Mouse (Mus musculus) kidney, adult 9 months (tissue): ENCODE data around the gene Uvrag.

Experiments used
- DNase-seq: peaks from one replicate; pipeline ENCODE4 v3.0.0; 2022

The Uvrag gene

GRCm38 (mm10) chr7:98871882-98872281 is 269.1 kb downstream of the Uvrag start:
- DNase-seq = no peak

DNA sequence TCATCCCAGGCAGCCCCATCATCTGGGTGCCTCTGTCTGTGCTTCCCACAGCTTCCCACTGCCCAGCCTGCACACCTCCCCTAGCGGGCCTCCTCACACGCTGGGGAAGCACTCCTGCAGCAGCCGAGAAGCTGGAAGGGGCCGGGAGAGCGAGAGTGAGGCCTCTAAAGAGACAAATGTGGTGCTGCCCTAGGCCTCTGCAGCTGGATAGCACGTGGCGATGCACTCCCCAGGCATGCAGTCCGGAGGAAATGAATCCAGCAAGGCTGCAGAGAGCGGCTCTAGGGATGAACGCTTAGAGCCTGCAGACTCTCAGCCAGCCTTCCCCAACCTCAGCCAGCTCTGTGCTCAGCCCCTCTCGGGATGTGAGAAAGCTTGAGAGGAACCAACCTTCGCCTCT is 270.1 kb downstream of the Uvrag start:
- no peak for DNase-seq

DNA sequence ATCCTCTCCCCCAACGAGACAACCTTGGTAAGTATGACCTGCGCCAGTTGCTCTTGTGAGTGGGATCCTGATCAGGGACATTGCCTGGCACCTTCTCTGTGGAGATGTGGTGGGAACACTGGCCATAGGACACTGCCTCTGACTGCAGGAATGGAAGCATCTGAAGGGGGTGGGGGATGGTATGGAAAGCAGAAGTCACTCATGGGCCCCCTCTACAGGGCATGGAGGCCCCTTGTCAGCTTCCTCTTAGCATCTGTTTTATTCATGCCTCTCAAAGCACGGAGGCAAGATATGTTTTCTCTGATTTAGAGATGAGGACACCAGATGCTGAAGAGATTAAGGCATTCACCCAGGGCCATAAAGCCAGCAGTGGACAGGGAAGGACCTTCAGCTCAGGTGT is 271.9 kb downstream of the Uvrag start:
- no peak for DNase-seq

DNA sequence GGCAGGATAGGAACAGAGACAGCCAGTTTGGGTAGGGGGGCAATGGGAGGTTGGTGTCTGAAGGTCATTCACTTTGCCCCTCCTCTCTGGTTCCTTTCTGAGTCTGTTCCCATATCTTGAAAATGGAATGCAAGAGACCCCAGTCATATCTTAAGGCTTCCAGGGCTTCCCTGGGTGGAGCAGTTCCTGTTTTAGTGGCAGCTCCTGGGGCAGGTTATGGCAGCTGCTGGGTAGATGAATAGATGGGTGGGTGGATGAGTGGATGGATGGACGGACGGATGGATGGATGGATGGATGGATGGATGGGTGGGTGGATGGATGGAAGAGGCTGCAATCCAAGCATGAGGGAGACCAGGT is 273.2 kb downstream of the Uvrag start:
- DNase-seq = no peak

GRCm38 (mm10) chr7:98867053-98867793 is 273.7 kb downstream of the Uvrag start:
- no peak for DNase-seq

DNA sequence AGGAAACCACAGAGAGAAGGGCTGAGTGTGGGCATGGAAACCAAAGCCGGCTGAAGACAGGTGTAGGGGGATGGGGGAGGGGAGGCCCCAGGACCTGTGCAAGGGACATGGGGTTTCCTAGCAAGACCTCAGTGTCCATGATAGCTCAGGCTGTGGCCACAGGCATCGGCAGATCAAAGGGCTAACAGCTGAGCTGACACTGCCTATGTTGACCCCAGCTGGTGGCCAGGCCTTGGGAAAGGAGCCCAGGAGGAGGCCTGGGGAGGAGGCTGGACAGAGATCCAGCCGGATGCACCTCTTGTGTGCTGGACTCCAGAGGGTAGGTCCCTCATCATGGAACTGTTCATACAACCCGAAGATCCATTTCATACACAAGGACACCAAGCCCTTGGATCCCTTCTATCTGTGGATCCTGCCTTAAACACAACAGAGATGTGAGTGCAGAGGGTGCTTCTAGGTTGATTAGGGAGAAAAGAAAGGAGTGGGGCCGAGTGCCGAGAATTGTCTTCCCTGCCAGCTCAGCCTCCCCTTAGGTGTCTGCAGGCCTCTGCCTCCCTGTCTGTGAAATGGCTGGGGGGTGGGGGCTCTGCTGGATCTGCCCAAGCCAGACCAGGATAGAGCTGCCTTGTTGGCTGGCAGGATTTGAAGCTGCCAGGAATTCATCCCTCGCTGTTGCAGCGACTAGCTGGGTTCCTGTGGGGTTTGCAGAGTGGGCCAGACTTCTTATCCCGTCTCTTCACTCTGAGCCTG is 276.8 kb downstream of the Uvrag start:
- DNase-seq = no peak

- no peak for DNase-seq
Observed at GRCm38 (mm10) chr7:98862994-98863393, 277.9 kb downstream of the Uvrag start.

- DNase-seq = no peak
Observed at GRCm38 (mm10) chr7:98861002-98861401, 279.9 kb downstream of the Uvrag start.

- DNase-seq = no peak
Observed at GRCm38 (mm10) chr7:98857094-98857493, 283.8 kb downstream of the Uvrag start.

DNA sequence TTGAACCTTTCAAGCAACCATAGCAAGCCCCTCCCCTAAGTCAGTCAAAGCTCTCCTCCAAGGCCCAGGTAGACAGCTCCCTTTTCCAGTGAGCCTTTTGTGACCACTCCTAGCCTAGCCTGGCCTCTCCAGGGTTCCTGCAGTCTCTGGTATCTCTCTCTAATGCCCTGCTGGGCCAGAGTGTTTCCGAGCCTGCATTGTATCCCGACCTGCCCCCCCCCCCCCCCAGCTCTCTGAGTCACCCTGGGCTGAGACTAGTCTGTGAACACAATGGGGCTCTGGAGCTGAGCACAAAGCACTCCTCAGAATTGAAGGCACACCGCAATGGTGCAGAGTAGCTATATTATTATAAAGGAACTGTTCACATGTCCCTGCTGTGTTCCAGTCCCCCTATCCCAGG is 284.8 kb downstream of the Uvrag start:
- no peak for DNase-seq

DNA sequence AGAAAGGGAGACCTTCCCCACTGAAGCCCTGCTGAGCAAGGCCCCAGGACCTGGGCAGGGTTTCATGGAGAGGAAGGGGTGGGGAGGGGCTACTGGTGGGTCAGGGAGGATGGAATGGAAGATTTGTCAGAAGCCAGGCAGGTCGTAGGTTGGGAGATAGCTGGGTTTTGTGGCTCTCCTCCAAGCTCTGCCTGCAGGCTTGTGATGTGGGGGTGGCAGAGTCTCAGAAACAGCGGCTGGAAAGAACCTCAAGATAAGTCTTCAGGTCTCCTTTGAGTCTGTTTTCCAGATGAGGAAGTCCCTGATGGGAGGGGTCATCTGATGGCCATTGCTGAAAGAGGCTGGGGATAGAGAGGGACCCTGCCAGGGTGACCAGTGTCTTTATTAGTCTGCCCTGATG is 285.6 kb downstream of the Uvrag start:
- no peak for DNase-seq

- no peak for DNase-seq
Observed at GRCm38 (mm10) chr7:98853806-98854205, 287.1 kb downstream of the Uvrag start.

GRCm38 (mm10) chr7:98852950-98853650 is 287.8 kb downstream of the Uvrag start:
- no peak for DNase-seq

- no peak for DNase-seq
Observed at GRCm38 (mm10) chr7:98851220-98851619, 289.7 kb downstream of the Uvrag start.

GRCm38 (mm10) chr7:98850388-98850787 is 290.6 kb downstream of the Uvrag start:
- no peak for DNase-seq

- no peak for DNase-seq
Observed at GRCm38 (mm10) chr7:98848899-98849640, 291.9 kb downstream of the Uvrag start.

DNA sequence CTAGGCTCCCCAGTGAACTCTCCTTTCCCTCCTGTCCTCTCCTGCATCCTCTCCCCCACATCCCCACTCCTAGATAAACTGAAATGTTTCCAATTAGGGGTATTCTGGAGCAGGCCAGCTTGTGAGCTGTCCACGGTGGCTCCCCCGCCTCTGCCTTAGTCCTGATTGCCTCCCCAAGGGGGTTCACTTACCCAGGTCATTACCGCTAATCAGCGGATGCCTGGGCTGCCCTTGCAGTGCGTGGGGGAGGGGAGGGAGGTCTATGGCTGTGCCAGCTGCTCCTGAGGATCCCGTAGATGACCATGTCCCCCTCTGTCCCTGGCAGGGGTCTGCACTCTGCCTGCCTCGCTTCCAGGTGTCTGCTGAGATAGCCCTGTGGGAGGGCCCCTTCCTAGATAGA is 297.3 kb downstream of the Uvrag start:
- no peak for DNase-seq

GRCm38 (mm10) chr7:98842997-98843396 is 297.9 kb downstream of the Uvrag start:
- DNase-seq = no peak

GRCm38 (mm10) chr7:98841802-98842201 is 299.1 kb downstream of the Uvrag start:
- DNase-seq = no peak

- DNase-seq = no peak
Observed at GRCm38 (mm10) chr7:98840771-98841170, 300.2 kb downstream of the Uvrag start.

GRCm38 (mm10) chr7:98839312-98839711 is 301.6 kb downstream of the Uvrag start:
- no peak for DNase-seq

GRCm38 (mm10) chr7:98838729-98839141 is 302.2 kb downstream of the Uvrag start:
- no peak for DNase-seq

DNA sequence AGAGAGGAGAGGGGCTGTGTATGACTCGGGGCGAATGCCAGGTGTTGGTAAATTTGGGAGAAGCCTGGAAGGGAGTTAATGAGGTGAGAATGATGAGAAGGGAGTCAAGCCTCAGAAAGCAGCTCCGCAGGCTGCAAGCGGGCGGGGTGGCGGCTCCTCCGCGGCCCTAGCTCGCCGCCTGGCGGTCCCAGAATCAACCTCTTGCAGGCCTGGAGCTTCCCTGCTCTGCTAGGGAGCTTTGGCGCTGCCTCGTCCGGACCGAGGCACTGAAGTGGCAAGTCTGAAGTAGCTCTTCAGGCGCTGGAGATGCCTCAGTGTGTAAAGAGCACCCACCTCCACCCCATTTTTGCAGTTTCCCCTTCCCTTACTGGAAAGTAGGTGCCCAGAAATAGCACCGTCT is 303.0 kb downstream of the Uvrag start:
- DNase-seq = peak; percentile 80
